ENCODE assay signal across 9 mouse cellular contexts in genomic region chr12:24841115-24841879, GRCm38 (mm10). TPM values are rescaled to one million over a fixed set of nuclear protein-coding genes. Genes with fewer than 3 reads are reported as not detected.
DNase-seq lines count a peak whose midpoint lies in the region; ATAC-seq and TF ChIP-seq lines count a peak whose summit lies in the region.
"Had no signal": no experiment of that assay in that cellular context is flagged by ENCODE, and none has a peak within 500 bp of the region (broad histone marks: within the 10 kb centered on the region; RNA-seq: fewer than 3 reads in every experiment).

No protein-coding gene starts in this region.

- no peak overlapping the region for H3K27ac ChIP-seq in kidney, embryonic 15.5 days
- no peak overlapping the region for H3K27ac ChIP-seq in bone marrow, adult 2 months (ENCODE audit: control insufficient read depth, insufficient read depth, low read depth, low read length, poor library complexity)
- H3K27ac ChIP-seq in embryonic facial prominence, embryonic 13.5 days = peak overlapping the region; percentile 66; the same call in 1 of the 2 replicates
- H3K27ac ChIP-seq in limb, embryonic 12.5 days = no peak overlapping the region

- no peak for ATAC-seq in kidney, embryonic 15.5 days (replicated peaks; ENCODE audit: low FRiP score)
- no peak for ATAC-seq in embryonic facial prominence, embryonic 13.5 days (ENCODE audit: insufficient number of reproducible peaks, insufficient read depth, low FRiP score, low TSS enrichment, low read depth)
- ATAC-seq in limb, embryonic 12.5 days (ENCODE audit: insufficient number of reproducible peaks, insufficient read depth, low FRiP score, low TSS enrichment, low read depth) = no peak

- TF ChIP-seq CTCF in bone marrow, adult 2 months (IDR thresholded peaks at IDR 0.05; ENCODE audit: control insufficient read depth, insufficient read depth, low read length) = 0 out of 2 replicates have a peak, but pooled peaks have one; percentile 10

- H3K4me2 ChIP-seq in kidney, embryonic 15.5 days = no peak overlapping the region
- H3K4me2 ChIP-seq in embryonic facial prominence, embryonic 13.5 days = 0 out of 2 replicates have a peak overlapping the region, but pooled peaks have one; percentile 20
- peak overlapping the region; percentile 7; the same call in 1 of the 2 replicates for H3K4me2 ChIP-seq in limb, embryonic 12.5 days

- no peak for TF ChIP-seq POLR2A in bone marrow, adult 2 months (IDR thresholded peaks at IDR 0.05; ENCODE audit: borderline replicate concordance, control insufficient read depth, low read depth, low read length)

- no peak overlapping the region for H3K4me3 ChIP-seq in kidney, embryonic 15.5 days (replicated peaks)
- H3K4me3 ChIP-seq in bone marrow, adult 2 months (replicated peaks; ENCODE audit: control insufficient read depth, low read depth, low read length) = no peak overlapping the region
- no peak overlapping the region for H3K4me3 ChIP-seq in embryonic facial prominence, embryonic 13.5 days
- no peak overlapping the region for H3K4me3 ChIP-seq in limb, embryonic 12.5 days (replicated peaks)
- H3K4me3 ChIP-seq: erythroblast, embryonic 14.5 days had no signal

- DNase-seq in kidney, adult 9 months = peak; percentile 19
- DNase-seq in thymus, postnatal 4 days = no peak
- DNase-seq in frontal cortex, adult 2 months (ENCODE audit: extremely low spot score in 1 of 2, low spot score in 1 of 2) = no peak
- no peak for DNase-seq in left cerebral cortex, adult 18-20 months (ENCODE audit: low spot score in 2 of 2)

- peaks cover 57% of the 10 kb centered on the region for H3K4me1 ChIP-seq in kidney, embryonic 15.5 days
- peaks cover 2% of the 10 kb centered on the region for H3K4me1 ChIP-seq in bone marrow, adult 2 months (ENCODE audit: control insufficient read depth, insufficient read depth, low read length)
- peaks cover 65% of the 10 kb centered on the region for H3K4me1 ChIP-seq in embryonic facial prominence, embryonic 13.5 days
- H3K4me1 ChIP-seq in limb, embryonic 12.5 days (replicated peaks) = peaks cover 67% of the 10 kb centered on the region

- no peak overlapping the region for H3K9ac ChIP-seq in kidney, embryonic 15.5 days
- no peak overlapping the region for H3K9ac ChIP-seq in embryonic facial prominence, embryonic 13.5 days
- H3K9ac ChIP-seq in limb, embryonic 12.5 days (replicated peaks) = no peak overlapping the region

- no peaks in the 10 kb centered on the region for H3K36me3 ChIP-seq in kidney, embryonic 15.5 days
- no peaks in the 10 kb centered on the region for H3K36me3 ChIP-seq in embryonic facial prominence, embryonic 13.5 days
- H3K36me3 ChIP-seq in limb, embryonic 12.5 days = no peaks in the 10 kb centered on the region

- H3K9me3 ChIP-seq in kidney, embryonic 15.5 days (replicated peaks) = no peaks in the 10 kb centered on the region
- H3K9me3 ChIP-seq in embryonic facial prominence, embryonic 13.5 days = no peaks in the 10 kb centered on the region
- no peaks in the 10 kb centered on the region for H3K9me3 ChIP-seq in limb, embryonic 12.5 days

- H3K27me3 ChIP-seq in kidney, embryonic 15.5 days = no peaks in the 10 kb centered on the region
- no peaks in the 10 kb centered on the region for H3K27me3 ChIP-seq in embryonic facial prominence, embryonic 13.5 days
- no peaks in the 10 kb centered on the region for H3K27me3 ChIP-seq in limb, embryonic 12.5 days

- WGBS in kidney, embryonic 15.5 days = 49% methylated on average over 9 of the region's 9 CpGs
- 84% methylated on average over 9 of the region's 9 CpGs for WGBS in bone marrow, adult 2 months
- WGBS in embryonic facial prominence, embryonic 13.5 days = 47% methylated on average over 9 of the region's 9 CpGs
- WGBS in limb, embryonic 12.5 days = 57% methylated on average over 9 of the region's 9 CpGs

RNA-seq across cellular contexts. Expression of gene Mboat2, which starts 10.6 kb away (rescaled TPM):
- polyA plus RNA-seq in kidney, embryonic 15.5 days (2015; fragmentation: Nextera tagmentation; extraction: Ambion mirVana) = 41.1 and 42.2 TPM in 2 replicates
- polyA plus RNA-seq in bone marrow, adult 2 months (2011; ENCODE audit: insufficient read depth, insufficient read length, low replicate concordance, missing spikeins) = 11.4 and 16.8 TPM in 2 replicates
- 49.9 and 51.8 TPM in 2 replicates for polyA plus RNA-seq in embryonic facial prominence, embryonic 13.5 days (2015; fragmentation: Nextera tagmentation; extraction: Ambion mirVana)
- 56.3 and 59.1 TPM in 2 replicates for polyA plus RNA-seq in limb, embryonic 12.5 days (2016; fragmentation: Nextera tagmentation; extraction: Ambion mirVana)
- 33.3 and 33.8 TPM in 2 replicates for polyA plus RNA-seq in frontal cortex, adult 2 months (2012; rRNA removed)
- 10 to 100 TPM; 85.0 to 94.7 TPM for total RNA-seq in left cerebral cortex, adult 18-20 months (2021)
